Mouse (Mus musculus) E14TG2a.4 (cell line): ENCODE data around the gene Ero1l.

Experiments used
- H3K27me3 ChIP-seq: 2 replicates; pipeline ENCODE4 v1.6.1; 2014; ENCODE audit warnings: low read length, control low read depth; ENCODE audit not compliant: insufficient read depth
- H3K36me3 ChIP-seq: 2 replicates; pipeline ENCODE4 v1.6.1; 2014; ENCODE audit warnings: low read length, control low read depth; ENCODE audit not compliant: insufficient read depth
- H3K4me1 ChIP-seq: replicated peaks from 2 replicates; pipeline ENCODE4 v1.6.1; 2014; ENCODE audit warnings: low read depth, low read length, control low read depth
- H3K4me3 ChIP-seq: replicated peaks from 2 replicates; pipeline ENCODE4 v1.5.1; 2014; ENCODE audit warnings: mild to moderate bottlenecking, low read length
- H3K9me3 ChIP-seq: 2 replicates; pipeline ENCODE4 v1.6.1; 2014; ENCODE audit warnings: low read length, control low read depth
- CTCF ChIP-seq: conservative IDR thresholded peaks from 2 replicates; pipeline ENCODE4 v1.5.1; 2014; ENCODE audit warnings: low read length
- NANOG ChIP-seq: IDR thresholded peaks from 2 replicates; pipeline ENCODE4 v1.6.1; 2014; ENCODE audit warnings: borderline replicate concordance, low read length, mixed read lengths
- POU5F1 ChIP-seq: IDR thresholded peaks from 2 replicates; pipeline ENCODE4 v1.6.1; 2014; ENCODE audit warnings: low read length, borderline replicate concordance

The Ero1l gene

GRCm38 (mm10) chr14:45318426-45319236, at the start of gene Ero1l:
TSS of gene Ero1l (minus strand) at chr14:45318771.
- Histone ChIP-seq H3K36me3 (peaks cover 3% of the 10 kb centered on the region; the same call in 1 of the 2 replicates), H3K4me3 (peak within 1 kb of the TSS; percentile 98), H3K9me3 (no peaks in the 10 kb centered on the region), H3K4me1 (peaks cover 36% of the 10 kb centered on the region), H3K27me3 (no peaks in the 10 kb centered on the region)
- no peak for TF ChIP-seq CTCF
- no peak for TF ChIP-seq POU5F1
- no peak for TF ChIP-seq NANOG

- peaks cover 39% of the 10 kb centered on the region for H3K36me3 ChIP-seq
- no peaks in the 10 kb centered on the region for H3K9me3 ChIP-seq
- H3K4me3 ChIP-seq, result peak overlapping the region; percentile 68
- TF ChIP-seq NANOG, result peak; percentile 70; the same call in 1 of the 2 replicates
- no peak for TF ChIP-seq POU5F1
- H3K4me1 ChIP-seq, result peaks cover 45% of the 10 kb centered on the region
- H3K27me3 ChIP-seq, result no peaks in the 10 kb centered on the region
Measured at GRCm38 (mm10) chr14:45365196-45365587, 46.6 kb upstream of the Ero1l start.

- Histone ChIP-seq H3K4me3 (peak overlapping the region; percentile 68), H3K4me1 (peaks cover 45% of the 10 kb centered on the region)
Measured at GRCm38 (mm10) chr14:45364211-45365195, 45.9 kb upstream of the Ero1l start.

GRCm38 (mm10) chr14:45350931-45351859, 32.6 kb upstream of the Ero1l start, which contains the start of gene Styx:
TSS of gene Styx (plus strand) at chr14:45351093.
- H3K27me3 ChIP-seq, result no peaks in the 10 kb centered on the region
- TF ChIP-seq CTCF (no peak), POU5F1 (no peak), NANOG (no peak)
- peaks cover 49% of the 10 kb centered on the region for H3K36me3 ChIP-seq
- H3K9me3 ChIP-seq, result no peaks in the 10 kb centered on the region
- H3K4me1 ChIP-seq, result peaks cover 20% of the 10 kb centered on the region
- peak within 1 kb of the TSS; percentile 92 for H3K4me3 ChIP-seq

More at GRCm38 (mm10) chr14:45364211-45365195, 45.9 kb upstream of the Ero1l start:
- no peaks in the 10 kb centered on the region for H3K9me3 ChIP-seq
- H3K27me3 ChIP-seq, result no peaks in the 10 kb centered on the region
- no peak for TF ChIP-seq POU5F1
- no peak for TF ChIP-seq CTCF
- no peak for TF ChIP-seq NANOG
- H3K36me3 ChIP-seq, result peaks cover 36% of the 10 kb centered on the region

- no peaks in the 10 kb centered on the region for H3K27me3 ChIP-seq
- peaks cover 21% of the 10 kb centered on the region for H3K4me1 ChIP-seq
- peak within 1 kb of the TSS; percentile 100 for H3K4me3 ChIP-seq
Measured at GRCm38 (mm10) chr14:45329589-45330181, 11.1 kb upstream of the Ero1l start, which contains the start of gene Psmc6. TSS of gene Psmc6 (plus strand) at chr14:45329788.

GRCm38 (mm10) chr14:45329018-45329588, 10.5 kb upstream of the Ero1l start:
- peaks cover 30% of the 10 kb centered on the region for H3K36me3 ChIP-seq
- H3K27me3 ChIP-seq, result no peaks in the 10 kb centered on the region
- H3K4me3 ChIP-seq, result peak overlapping the region; percentile 100
- TF ChIP-seq POU5F1 (no peak), NANOG (no peak), CTCF (peak; percentile 11; the same call in 1 of the 2 replicates)
- H3K4me1 ChIP-seq, result peaks cover 21% of the 10 kb centered on the region
- no peaks in the 10 kb centered on the region for H3K9me3 ChIP-seq

More at GRCm38 (mm10) chr14:45329589-45330181, 11.1 kb upstream of the Ero1l start, which contains the start of gene Psmc6:
- peaks cover 34% of the 10 kb centered on the region for H3K36me3 ChIP-seq
- TF ChIP-seq NANOG, result no peak
- TF ChIP-seq CTCF, result peak; percentile 98
- no peaks in the 10 kb centered on the region for H3K9me3 ChIP-seq
